Mouse (Mus musculus) CH12.LX (cell line): ENCODE data around the gene Cemip2. TPM values are rescaled to one million over a fixed set of nuclear protein-coding genes. Genes with fewer than 3 reads are reported as not detected.

Experiments used
- DNase-seq: peaks from one replicate; pipeline ENCODE4 v3.0.0-alpha.2; 2013; ENCODE audit errors: extremely low read depth
- H3K27ac ChIP-seq: 2 replicates; pipeline ENCODE4 v1.5.1; 2012; ENCODE audit warnings: low read depth, mild to moderate bottlenecking, control low read depth, moderate library complexity; ENCODE audit not compliant: insufficient read depth
- H3K27me3 ChIP-seq: replicated peaks from 2 replicates; pipeline ENCODE3; 2012; ENCODE audit warnings: inconsistent platforms
- H3K36me3 ChIP-seq, 2 experiments: replicated peaks in 1 of 2; 2 replicates each; pipeline versions ENCODE3 to v1.6.1; 2012; ENCODE audit warnings: inconsistent platforms in 1 of 2, low read length in 1 of 2, mild to moderate bottlenecking in 1 of 2, mixed read lengths in 1 of 2, moderate library complexity in 1 of 2; ENCODE audit not compliant: control insufficient read depth in 1 of 2, insufficient read depth in 1 of 2
- H3K4me1 ChIP-seq, 2 experiments: 2 replicates each; pipeline ENCODE4 v1.6.1; 2012; ENCODE audit warnings: inconsistent platforms in 1 of 2, moderate library complexity in 1 of 2; ENCODE audit not compliant: insufficient read depth in 2 of 2, control insufficient read depth in 1 of 2
- H3K4me2 ChIP-seq: 2 replicates; pipeline ENCODE4 v1.6.1; 2012; ENCODE audit warnings: low read depth, mild to moderate bottlenecking, control low read depth; ENCODE audit not compliant: poor library complexity, insufficient read depth, severe bottlenecking
- H3K4me3 ChIP-seq, 3 experiments: fragments of 150-350 bp in 1 of 3; sonication (generic) in 1 of 3; replicated peaks in 1 of 3; 2 replicates each; pipeline versions ENCODE3 to v1.5.1; 2011 to 2012; ENCODE audit warnings: low read depth in 2 of 3, low read length in 2 of 3, mild to moderate bottlenecking in 2 of 3, moderate library complexity in 2 of 3, control low read depth in 1 of 3, improper control_type of control experiment in 1 of 3, inconsistent platforms in 1 of 3, mixed read lengths in 1 of 3; ENCODE audit not compliant: poor library complexity in 1 of 3
- H3K79me2 ChIP-seq: replicated peaks from 2 replicates; pipeline ENCODE4 v1.6.1; 2012; ENCODE audit warnings: mild to moderate bottlenecking, moderate library complexity; ENCODE audit not compliant: control insufficient read depth, poor library complexity, insufficient read depth, severe bottlenecking; ENCODE audit errors: extremely low read depth
- H3K9ac ChIP-seq: 2 replicates; pipeline ENCODE4 v1.6.1; 2012; ENCODE audit warnings: low read depth, mild to moderate bottlenecking, control low read depth, moderate library complexity; ENCODE audit not compliant: insufficient read depth
- H3K9me3 ChIP-seq: replicated peaks from 2 replicates; pipeline ENCODE3; 2012; ENCODE audit warnings: low read length, inconsistent platforms, mixed read lengths
- BHLHE40 ChIP-seq: IDR thresholded peaks from 2 replicates; pipeline ENCODE4 v1.6.1; 2011; ENCODE audit warnings: mild to moderate bottlenecking, low read depth, low read length, improper control_type of control experiment
- CHD1 ChIP-seq: IDR thresholded peaks from 2 replicates; pipeline ENCODE4 v1.6.1; 2012; ENCODE audit warnings: low read depth, low read length, improper control_type of control experiment, inconsistent platforms
- EP300 ChIP-seq: IDR thresholded peaks from 2 replicates; pipeline ENCODE4 v1.6.1; 2011; ENCODE audit warnings: low read length, improper control_type of control experiment
- JUN ChIP-seq: IDR thresholded peaks from 2 replicates; pipeline ENCODE4 v1.6.1; 2011; ENCODE audit warnings: low read depth, mild to moderate bottlenecking, low read length, improper control_type of control experiment, moderate library complexity; ENCODE audit not compliant: insufficient read depth
- KAT2A ChIP-seq: IDR thresholded peaks from 2 replicates; pipeline ENCODE4 v1.6.1; 2012; ENCODE audit warnings: low read length, improper control_type of control experiment, inconsistent platforms; ENCODE audit not compliant: insufficient replicate concordance
- MAFK ChIP-seq: IDR thresholded peaks from 2 replicates; pipeline ENCODE4 v1.6.1; 2011; ENCODE audit warnings: low read length, improper control_type of control experiment; ENCODE audit not compliant: insufficient replicate concordance
- MAX ChIP-seq: IDR thresholded peaks from 2 replicates; pipeline ENCODE4 v1.6.1; 2011; ENCODE audit warnings: low read length, improper control_type of control experiment
- MAZ ChIP-seq: IDR thresholded peaks from 2 replicates; pipeline ENCODE4 v1.6.1; 2012; ENCODE audit warnings: low read depth, mild to moderate bottlenecking, inconsistent platforms, low read length, improper control_type of control experiment, moderate library complexity
- MEF2A ChIP-seq: IDR thresholded peaks from 2 replicates; pipeline ENCODE4 v1.6.1; 2014; ENCODE audit warnings: low read depth, mild to moderate bottlenecking, inconsistent platforms, low read length, improper control_type of control experiment, borderline replicate concordance
- MYC ChIP-seq: IDR thresholded peaks from 2 replicates; pipeline ENCODE4 v1.6.1; 2011; ENCODE audit warnings: low read depth, mild to moderate bottlenecking, improper control_type of control experiment, low read length
- NELFE ChIP-seq: IDR thresholded peaks from 2 replicates; pipeline ENCODE4 v1.6.1; 2011; ENCODE audit warnings: low read depth, low read length, improper control_type of control experiment
- NRF1 ChIP-seq: IDR thresholded peaks from 2 replicates; pipeline ENCODE4 v1.6.1; 2014; ENCODE audit warnings: low read depth, mild to moderate bottlenecking, inconsistent platforms, low read length, improper control_type of control experiment, moderate library complexity
- PAX5 ChIP-seq: IDR thresholded peaks from 2 replicates; pipeline ENCODE4 v1.6.1; 2012; ENCODE audit warnings: low read length, inconsistent platforms, mixed read lengths
- SMC3 ChIP-seq: IDR thresholded peaks from 2 replicates; pipeline ENCODE4 v1.6.1; 2011; ENCODE audit warnings: low read depth, low read length, improper control_type of control experiment
- TBP ChIP-seq: conservative IDR thresholded peaks from 2 replicates; pipeline ENCODE4 v1.6.1; 2011; ENCODE audit warnings: low read depth, low read length, improper control_type of control experiment
- USF1 ChIP-seq: IDR thresholded peaks from 2 replicates; pipeline ENCODE4 v1.6.1; 2014; ENCODE audit warnings: low read depth, mild to moderate bottlenecking, inconsistent platforms, low read length, improper control_type of control experiment
- ZC3H11A ChIP-seq: IDR thresholded peaks from 2 replicates; pipeline ENCODE4 v1.6.1; 2012; ENCODE audit warnings: low read depth, mild to moderate bottlenecking, inconsistent platforms, low read length, improper control_type of control experiment
- ZMIZ1 ChIP-seq: IDR thresholded peaks from 2 replicates; pipeline ENCODE4 v1.6.1; 2012; ENCODE audit warnings: low read depth, mild to moderate bottlenecking, inconsistent platforms, low read length, improper control_type of control experiment
- dilution Hi-C: fragments of 300-500 bp; cut with MboI; formaldehyde crosslinking; loops from 2 replicates; pipeline ENCODE4 v1.14.3; 2020; ENCODE audit warnings: low sequenced_read_pairs; ENCODE audit not compliant: extremely low pct_unique_long_range_greater_than_20kb, extremely low pct_ligation_motif_present
- in situ Hi-C: fragments of 300-500 bp; cut with MboI; formaldehyde crosslinking; loops from 3 replicates; pipeline ENCODE4 v1.14.3; 2019; ENCODE audit warnings: low sequenced_read_pairs, low pct_ligation_motif_present, low pct_unique_long_range_greater_than_20kb, mixed read lengths
- polyA plus RNA-seq: library from polyadenylated mRNA; unstranded; fragments of >175 nt; gene quantifications from 2 replicates; pipeline ENCODE4 v1.2.1, GENCODE M21; 2012; ENCODE audit warnings: low read depth; ENCODE audit not compliant: insufficient read length
- total RNA-seq, 2 experiments: library from RNA; depleted of rRNA; stranded (reverse); fragments of 300-350 nt in 1 of 2; fragments of >200 nt in 1 of 2; gene quantifications; 2 replicates each; pipeline ENCODE4 v1.2.3; 2012 to 2014

The Cemip2 gene
- total and polyA plus RNA-seq, 3 experiments: 7.4 to 8.5 (median 7.9) TPM

- TF ChIP-seq EP300 (no peak), SMC3 (no peak), ZMIZ1 (no peak), MYC (no peak), PAX5 (no peak)
- H3K27me3 ChIP-seq: no peaks in the 10 kb centered on the region
- no peak overlapping the region for H3K27ac ChIP-seq
- H3K9me3 ChIP-seq: no peaks in the 10 kb centered on the region
- DNase-seq: no peak
- H3K4me2 ChIP-seq: no peak overlapping the region
- no peaks in the 10 kb centered on the region for H3K36me3 ChIP-seq
- H3K79me2 ChIP-seq: no peaks in the 10 kb centered on the region
- peaks cover 4 to 5% of the 10 kb centered on the region in 2 experiments; a peak in 2 of 4 replicates for H3K4me1 ChIP-seq
- no peak overlapping the region for H3K4me3 ChIP-seq
- dilution Hi-C loops: no loop called here
- in situ Hi-C loops: no loop called here
- no peak overlapping the region for H3K9ac ChIP-seq
Measured at GRCm38 (mm10) chr19:21767500-21768045, 10.6 kb upstream of the Cemip2 start.

- Histone ChIP-seq H3K36me3 (no peaks in the 10 kb centered on the region), H3K27ac (no peak overlapping the region), H3K27me3 (no peaks in the 10 kb centered on the region), H3K4me2 (no peak overlapping the region), H3K9me3 (no peaks in the 10 kb centered on the region), H3K4me3 (no peak overlapping the region), H3K4me1 (peaks cover 4 to 5% of the 10 kb centered on the region in 2 experiments; a peak in 2 of 4 replicates), H3K9ac (no peak overlapping the region), H3K79me2 (no peaks in the 10 kb centered on the region)
- TF ChIP-seq NELFE (no peak), CHD1 (no peak), JUN (no peak), TBP (no peak), USF1 (no peak), ZC3H11A (no peak)
- in situ Hi-C loops: loop anchor here (10.0 kb wide), 2 partner anchors 175 to 535 kb away; no protein-coding TSS in a partner anchor
- dilution Hi-C loops: no loop called here
- no peak for DNase-seq
Measured at GRCm38 (mm10) chr19:21769796-21770195, 8.3 kb upstream of the Cemip2 start.

GRCm38 (mm10) chr19:21771586-21771985 is 6.6 kb upstream of the Cemip2 start:
- Histone ChIP-seq H3K79me2 (no peaks in the 10 kb centered on the region), H3K9ac (no peak overlapping the region), H3K9me3 (no peaks in the 10 kb centered on the region), H3K27me3 (peaks cover 2% of the 10 kb centered on the region), H3K4me1 (peaks cover 4 to 5% of the 10 kb centered on the region in 2 experiments; a peak in 2 of 4 replicates), H3K4me2 (no peak overlapping the region), H3K36me3 (no peaks in the 10 kb centered on the region), H3K27ac (no peak overlapping the region), H3K4me3 (no peak overlapping the region)
- dilution Hi-C loops (no loop called here), in situ Hi-C loops (loop anchor here (10.0 kb wide), 2 partner anchors 173 to 533 kb away; no protein-coding TSS in a partner anchor)
- TF ChIP-seq MYC: no peak
- TF ChIP-seq MAZ: no peak
- TF ChIP-seq USF1: no peak
- no peak for TF ChIP-seq BHLHE40
- no peak for TF ChIP-seq MAFK
- no peak for TF ChIP-seq TBP
- no peak for TF ChIP-seq MEF2A
- TF ChIP-seq NRF1: no peak
- TF ChIP-seq MAX: no peak
- no peak for TF ChIP-seq JUN
- no peak for TF ChIP-seq KAT2A
- no peak for DNase-seq
